Mouse (Mus musculus) embryonic facial prominence, embryonic 14.5 days (tissue): ENCODE measurements around the gene Arhgap35. TPM values are rescaled to one million over a fixed set of nuclear protein-coding genes. Genes with fewer than 3 reads are reported as not detected.

Source experiments
- ATAC-seq: fragments of 200-750 bp; cut with Nextera tagmentation; 2 replicates; pipeline ENCODE4 v1.8.0; 2017; ENCODE audit warnings: low read depth, moderate number of reproducible peaks, moderate TSS enrichment
- DNase-seq: peaks from one replicate; pipeline ENCODE4 v3.0.0-alpha.2; 2015; ENCODE audit warnings: low spot score
- H3K27ac ChIP-seq: fragments of 300-500 bp; sonication (generic); replicated peaks from 2 replicates; pipeline ENCODE4 v1.5.1; 2014; ENCODE audit warnings: low read depth, mild to moderate bottlenecking, low read length, moderate library complexity
- H3K27me3 ChIP-seq: fragments of 300-500 bp; sonication (generic); replicated peaks from 2 replicates; pipeline ENCODE4 v1.6.1; 2014; ENCODE audit warnings: low read length; ENCODE audit not compliant: control insufficient read depth, insufficient read depth
- H3K36me3 ChIP-seq: fragments of 300-500 bp; sonication (generic); 2 replicates; pipeline ENCODE4 v1.6.1; 2014; ENCODE audit warnings: low read length, mixed read lengths; ENCODE audit not compliant: control insufficient read depth, insufficient read depth
- H3K4me1 ChIP-seq: fragments of 300-500 bp; sonication (generic); 2 replicates; pipeline ENCODE4 v1.6.1; 2014; ENCODE audit warnings: antibody characterized with exemption, low read length; ENCODE audit not compliant: control insufficient read depth, insufficient read depth
- H3K4me2 ChIP-seq: fragments of 300-500 bp; sonication (generic); 2 replicates; pipeline ENCODE4 v1.6.1; 2014; ENCODE audit warnings: low read depth, mild to moderate bottlenecking, low read length, moderate library complexity, mixed read lengths
- H3K4me3 ChIP-seq: fragments of 300-500 bp; sonication (generic); 2 replicates; pipeline ENCODE4 v1.5.1; 2014; ENCODE audit warnings: low read depth, mild to moderate bottlenecking, low read length
- H3K9ac ChIP-seq: fragments of 300-500 bp; sonication (generic); 2 replicates; pipeline ENCODE4 v1.6.1; 2014; ENCODE audit warnings: low read depth, mild to moderate bottlenecking, low read length, moderate library complexity, mixed read lengths
- H3K9me3 ChIP-seq: fragments of 300-500 bp; sonication (generic); 2 replicates; pipeline ENCODE4 v1.6.1; 2016; ENCODE audit warnings: low read length; ENCODE audit not compliant: control insufficient read depth
- WGBS: fragments of 180-500 bp; shearing (Covaris S2); extraction: QIAGEN DNeasy Blood & Tissue Kit; methylation state at CpG from one replicate; pipeline ENCODE4 v1.1.7; 2014; 5-methylcytosine and 5-hydroxymethylcytosine counted together
- polyA plus RNA-seq: library from polyadenylated mRNA; unstranded; fragments of >200 nt; fragmentation: Nextera tagmentation; extraction: Ambion mirVana; gene quantifications from 2 replicates; pipeline ENCODE4 v1.2.1, GENCODE M21; 2014

Gene Arhgap35
- polyA plus RNA-seq, 1 experiment from 2014 or later: 23.0 TPM

- ATAC-seq (no peak), DNase-seq (no peak)
- Histone ChIP-seq H3K27ac (no peak overlapping the region), H3K36me3 (no peaks in the 10 kb centered on the region; the same call in 1 of the 2 replicates), H3K4me2 (no peak overlapping the region), H3K9me3 (no peaks in the 10 kb centered on the region), H3K9ac (no peak overlapping the region), H3K27me3 (no peaks in the 10 kb centered on the region), H3K4me1 (no peaks in the 10 kb centered on the region), H3K4me3 (no peak overlapping the region)
- WGBS: 85% methylated on average over 2 of the region's 2 CpGs
Measured at GRCm38 (mm10) chr7:16525995-16526394, 88.8 kb downstream of the Arhgap35 start.

- Histone ChIP-seq H3K9ac (no peak overlapping the region), H3K9me3 (no peaks in the 10 kb centered on the region), H3K36me3 (no peaks in the 10 kb centered on the region; the same call in 1 of the 2 replicates), H3K4me1 (no peaks in the 10 kb centered on the region), H3K27ac (no peak overlapping the region), H3K4me3 (no peak overlapping the region), H3K4me2 (no peak overlapping the region), H3K27me3 (no peaks in the 10 kb centered on the region)
- DNase-seq (peak; percentile 9), ATAC-seq (no peak)
- WGBS: 68% methylated on average over 3 of the region's 3 CpGs
Measured at GRCm38 (mm10) chr7:16525448-16525847, 89.3 kb downstream of the Arhgap35 start.

- Histone ChIP-seq H3K36me3 (no peaks in the 10 kb centered on the region), H3K9me3 (no peaks in the 10 kb centered on the region), H3K4me1 (no peaks in the 10 kb centered on the region), H3K27ac (no peak overlapping the region), H3K27me3 (no peaks in the 10 kb centered on the region), H3K4me2 (no peak overlapping the region), H3K4me3 (no peak overlapping the region), H3K9ac (no peak overlapping the region)
- WGBS: 62% methylated on average over 2 of the region's 2 CpGs
- ATAC-seq (no peak), DNase-seq (peak; percentile 32)
Measured at GRCm38 (mm10) chr7:16524308-16524707, 90.5 kb downstream of the Arhgap35 start.

GRCm38 (mm10) chr7:16519310-16519709 lies 95.5 kb downstream of the Arhgap35 start:
- 90% methylated on average over 2 of the region's 2 CpGs for WGBS
- DNase-seq: no peak
- H3K4me1 ChIP-seq: no peaks in the 10 kb centered on the region
- no peaks in the 10 kb centered on the region for H3K27me3 ChIP-seq
- no peak overlapping the region for H3K9ac ChIP-seq
- no peaks in the 10 kb centered on the region for H3K9me3 ChIP-seq
- H3K4me3 ChIP-seq: no peak overlapping the region
- H3K4me2 ChIP-seq: no peak overlapping the region
- ATAC-seq: no peak
- no peak overlapping the region for H3K27ac ChIP-seq
- peaks cover 9% of the 10 kb centered on the region; the same call in 1 of the 2 replicates for H3K36me3 ChIP-seq

GRCm38 (mm10) chr7:16517198-16517597 lies 97.6 kb downstream of the Arhgap35 start:
- Histone ChIP-seq H3K27ac (no peak overlapping the region), H3K4me1 (no peaks in the 10 kb centered on the region), H3K9me3 (no peaks in the 10 kb centered on the region), H3K4me2 (no peak overlapping the region), H3K9ac (no peak overlapping the region), H3K4me3 (no peak overlapping the region), H3K27me3 (no peaks in the 10 kb centered on the region), H3K36me3 (peaks cover 19% of the 10 kb centered on the region)
- whole genome bisulfite sequencing: 92% methylated on average over 5 of the region's 5 CpGs
- DNase-seq (no peak), ATAC-seq (no peak)

GRCm38 (mm10) chr7:16507284-16507683 lies 107.5 kb downstream of the Arhgap35 start:
- Histone ChIP-seq H3K9ac (no peak overlapping the region), H3K4me3 (no peak overlapping the region), H3K36me3 (peaks cover 73% of the 10 kb centered on the region), H3K9me3 (no peaks in the 10 kb centered on the region), H3K27ac (no peak overlapping the region), H3K27me3 (no peaks in the 10 kb centered on the region), H3K4me1 (no peaks in the 10 kb centered on the region), H3K4me2 (no peak overlapping the region)
- ATAC-seq (no peak), DNase-seq (peak; percentile 36)
- 18% methylated on average over 3 of the region's 3 CpGs for WGBS

GRCm38 (mm10) chr7:16505226-16505593 lies 109.6 kb downstream of the Arhgap35 start:
- Histone ChIP-seq H3K36me3 (peaks cover 73% of the 10 kb centered on the region), H3K9ac (no peak overlapping the region), H3K27me3 (no peaks in the 10 kb centered on the region), H3K4me1 (no peaks in the 10 kb centered on the region), H3K4me2 (no peak overlapping the region), H3K4me3 (no peak overlapping the region), H3K9me3 (no peaks in the 10 kb centered on the region), H3K27ac (no peak overlapping the region)
- 88% methylated on average over 3 of the region's 3 CpGs for WGBS
- ATAC-seq: no peak
- DNase-seq: no peak

GRCm38 (mm10) chr7:16504573-16505225 lies 110.1 kb downstream of the Arhgap35 start:
- peaks cover 68% of the 10 kb centered on the region for H3K36me3 ChIP-seq
- no peak overlapping the region for H3K27ac ChIP-seq
- H3K9ac ChIP-seq: no peak overlapping the region
- H3K9me3 ChIP-seq: no peaks in the 10 kb centered on the region
- WGBS: 81% methylated on average over 2 of the region's 2 CpGs
- no peak overlapping the region for H3K4me3 ChIP-seq
- ATAC-seq: no peak
- H3K4me1 ChIP-seq: no peaks in the 10 kb centered on the region
- peak; percentile 14 for DNase-seq
- H3K27me3 ChIP-seq: no peaks in the 10 kb centered on the region
- no peak overlapping the region for H3K4me2 ChIP-seq

- Histone ChIP-seq H3K4me1 (no peaks in the 10 kb centered on the region), H3K9me3 (no peaks in the 10 kb centered on the region), H3K27me3 (no peaks in the 10 kb centered on the region), H3K27ac (no peak overlapping the region), H3K4me2 (no peak overlapping the region), H3K36me3 (peaks cover 74% of the 10 kb centered on the region), H3K4me3 (no peak overlapping the region), H3K9ac (no peak overlapping the region)
- ATAC-seq (no peak), DNase-seq (no peak)
- 93% methylated on average over 4 of the region's 4 CpGs for WGBS
Measured at GRCm38 (mm10) chr7:16501571-16501970, 113.2 kb downstream of the Arhgap35 start.
